Mouse (Mus musculus) liver, embryonic 14.5 days (tissue): ENCODE data around the gene Taf6l.

Experiments
- CTCF ChIP-seq: IDR thresholded peaks from 2 replicates; pipeline ENCODE4 v1.5.1; 2016; ENCODE audit warnings: antibody characterized with exemption, low read depth, control low read depth
- EP300 ChIP-seq: IDR thresholded peaks from 2 replicates; pipeline ENCODE4 v1.6.1; 2016; ENCODE audit warnings: antibody characterized with exemption, low read depth

DNA sequence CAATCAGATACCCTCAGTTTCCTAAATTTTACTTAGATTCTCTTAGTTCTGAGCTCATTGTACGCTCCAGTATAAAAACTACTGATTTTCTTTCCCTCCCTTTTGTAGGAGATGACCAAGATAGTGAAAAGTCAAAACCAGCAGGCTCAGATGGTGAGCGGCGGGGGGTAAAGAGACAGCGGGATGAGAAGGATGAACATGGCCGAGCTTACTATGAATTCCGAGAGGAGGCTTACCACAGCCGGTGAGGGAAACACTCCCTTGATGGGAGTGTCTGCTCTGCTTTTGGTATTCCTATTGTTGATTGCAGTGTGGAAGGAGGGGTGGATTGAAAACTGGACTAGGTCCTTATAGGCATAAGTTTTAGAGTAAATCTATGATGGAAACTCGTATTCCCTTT is 36.5 kb upstream of the Taf6l start:
- TF ChIP-seq CTCF (no peak), EP300 (no peak)
